Mouse (Mus musculus) heart, postnatal 25 days (tissue): ENCODE results near the gene Vpreb1. TPM values are rescaled to one million over a fixed set of nuclear protein-coding genes. Genes with fewer than 3 reads are reported as not detected.

Source experiments
- DNase-seq: peaks from one replicate; pipeline ENCODE4 v3.0.0; 2022; ENCODE audit warnings: low spot score
- intact Hi-C: fragments of 180-260 bp; cut with DNase I; formaldehyde crosslinking; loops from one replicate; pipeline ENCODE4 v1.15.1; 2025
- total RNA-seq, 2 experiments: library from RNA; stranded (reverse); gene quantifications; 2 replicates each; pipeline ENCODE4 v1.2.3; 2021

The Vpreb1 gene
- under 1 TPM in 1 of 2 experiments, not detected in 1; 0.34 TPM for total RNA-seq

DNA sequence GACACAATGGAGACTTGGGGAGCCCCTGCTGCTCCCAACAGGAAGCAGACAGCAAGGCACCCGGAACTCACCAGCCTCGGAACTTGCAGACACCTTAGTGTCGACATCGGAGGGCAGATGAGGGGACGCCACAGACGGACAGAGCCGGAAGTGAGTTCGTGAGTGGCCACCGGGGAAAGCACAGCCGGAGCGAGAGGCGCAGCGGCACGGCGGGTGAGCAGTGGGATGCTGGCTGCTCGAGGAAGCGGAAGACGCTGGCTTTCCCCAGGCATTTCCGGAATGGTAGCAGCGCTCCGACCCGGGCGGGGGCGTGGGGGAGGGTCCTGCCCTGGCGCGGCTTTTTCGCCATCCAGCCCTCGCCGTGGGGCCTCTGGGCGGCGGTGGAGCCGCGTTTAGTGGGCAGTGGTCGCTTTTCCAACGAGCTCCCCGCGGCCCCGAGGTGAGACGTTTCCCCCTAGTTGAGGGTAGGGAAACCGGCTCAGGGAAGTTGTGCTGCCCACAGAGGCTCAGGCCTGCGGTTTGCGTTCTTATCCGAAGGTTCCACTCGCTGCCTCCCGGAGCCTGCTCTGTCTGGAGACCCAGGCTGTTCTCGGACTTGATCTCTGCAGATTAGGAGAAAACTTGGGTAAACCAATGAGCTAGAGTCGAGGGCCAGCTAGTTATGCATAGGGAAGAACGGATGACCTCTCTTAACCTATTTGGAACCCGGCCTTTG is at the start of gene Vpreb1, which contains the start of gene Top3b:
Gene Vpreb1 (minus strand): TSS at position 227 of the 715 bp plus-strand sequence.
Gene Top3b (plus strand): TSS at position 120 of the 715 bp plus-strand sequence.
- peak; percentile 80 for DNase-seq
- intact Hi-C loops, result no loop called here

DNA sequence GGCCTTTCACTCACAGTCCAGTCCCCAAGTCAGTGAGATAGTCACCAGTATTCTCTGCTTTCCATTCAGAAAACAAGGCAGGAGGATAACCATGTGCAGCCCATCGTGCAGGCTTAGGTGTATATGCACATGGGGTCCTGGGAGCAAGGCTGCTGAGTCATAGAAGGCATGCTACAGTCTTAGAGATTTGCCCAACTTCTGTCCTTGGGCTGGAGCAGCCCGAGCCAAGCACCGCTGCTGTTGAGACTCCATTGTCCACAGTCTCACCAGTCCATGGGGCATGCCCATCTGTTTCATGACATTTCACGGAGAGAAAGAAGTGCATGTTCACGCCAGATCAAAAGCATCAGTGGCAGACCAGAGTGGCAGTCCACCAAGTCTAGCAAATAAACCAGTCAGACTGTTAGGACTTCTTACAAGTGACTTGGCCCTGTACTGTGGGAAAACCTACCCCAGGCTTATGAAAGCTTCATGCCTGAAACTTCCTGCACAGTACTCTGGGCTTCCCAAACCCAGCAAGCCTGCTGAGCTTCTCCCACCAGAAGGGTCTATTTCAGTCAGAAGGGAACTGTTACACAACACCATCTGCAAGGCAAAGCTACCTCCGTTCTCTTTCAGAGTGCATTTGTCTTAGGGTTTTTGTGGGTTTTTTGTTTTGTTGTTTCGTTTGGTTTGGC is 47.9 kb upstream of the Vpreb1 start:
- intact Hi-C loops, result no loop called here
- no peak for DNase-seq

DNA sequence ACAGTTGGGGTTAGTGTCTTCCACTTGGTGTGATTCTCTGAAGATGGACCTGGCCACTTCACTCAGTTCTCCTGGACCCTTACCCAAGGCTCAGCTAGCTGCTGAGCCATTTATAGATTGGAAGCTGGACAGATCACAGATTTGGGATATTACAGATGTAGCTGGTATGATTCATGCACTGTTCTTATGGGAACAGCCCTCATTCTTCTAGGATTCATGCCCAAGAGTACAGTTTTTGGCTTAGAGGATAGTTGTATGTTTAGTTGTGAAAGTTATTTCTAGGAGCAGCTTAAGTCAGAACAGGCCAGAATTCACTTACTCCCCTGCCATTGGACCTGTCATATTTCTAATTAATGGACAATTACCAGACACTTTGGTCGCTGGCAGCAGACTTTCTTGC is 42.8 kb upstream of the Vpreb1 start:
- DNase-seq, result no peak
- intact Hi-C loops, result no loop called here

DNA sequence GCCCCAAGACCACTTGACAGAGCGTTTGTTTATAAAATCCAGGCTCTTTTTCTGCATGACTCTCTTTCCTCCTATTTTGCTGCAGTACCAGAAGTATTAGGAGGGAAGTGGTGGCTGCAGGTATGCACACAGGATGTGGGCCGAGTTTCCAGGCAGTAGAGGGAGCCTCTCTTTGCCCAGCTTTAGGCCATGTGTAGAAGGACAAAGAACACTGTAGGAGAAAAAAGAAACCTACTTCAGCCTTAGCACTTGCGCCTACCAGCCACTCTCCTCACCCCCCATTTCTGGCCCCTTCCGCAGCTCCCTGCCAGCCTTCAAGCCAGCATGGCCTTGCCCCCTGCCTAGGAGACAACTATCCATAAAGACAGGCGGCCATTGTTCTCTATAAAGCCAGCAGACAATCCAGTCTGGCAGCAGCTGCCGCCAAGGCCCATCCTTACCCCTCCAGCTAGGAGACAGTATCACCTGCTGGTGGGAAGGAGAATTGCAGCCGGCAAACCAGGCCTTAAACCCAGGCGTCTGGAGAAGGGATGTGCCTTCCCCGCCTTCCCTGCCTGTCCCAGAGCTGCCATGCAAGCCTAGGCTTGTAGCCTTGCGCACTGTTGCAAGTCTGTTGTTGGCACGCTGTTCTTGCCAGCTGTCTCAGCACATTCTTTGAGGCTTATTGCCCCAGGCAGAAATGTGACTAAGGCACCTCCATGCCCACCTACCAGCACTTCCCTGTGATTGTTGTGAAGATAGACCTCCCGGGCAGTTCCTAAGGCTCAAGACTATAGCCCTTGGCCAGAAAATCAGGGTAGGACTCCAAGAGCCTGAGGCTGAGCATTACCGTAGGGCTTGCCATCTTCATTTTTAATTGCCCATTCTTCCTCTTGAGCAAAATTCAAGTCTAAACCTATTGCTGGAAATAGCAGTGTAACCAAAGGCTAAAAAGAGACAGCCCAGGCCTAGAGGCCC is 41.3 kb upstream of the Vpreb1 start:
- intact Hi-C loops, result loop anchor here (1.0 kb wide), 2 partner anchors 16 to 57 kb away; partner anchors contain the start of gene Ppm1f
- peak; percentile 69 for DNase-seq

DNA sequence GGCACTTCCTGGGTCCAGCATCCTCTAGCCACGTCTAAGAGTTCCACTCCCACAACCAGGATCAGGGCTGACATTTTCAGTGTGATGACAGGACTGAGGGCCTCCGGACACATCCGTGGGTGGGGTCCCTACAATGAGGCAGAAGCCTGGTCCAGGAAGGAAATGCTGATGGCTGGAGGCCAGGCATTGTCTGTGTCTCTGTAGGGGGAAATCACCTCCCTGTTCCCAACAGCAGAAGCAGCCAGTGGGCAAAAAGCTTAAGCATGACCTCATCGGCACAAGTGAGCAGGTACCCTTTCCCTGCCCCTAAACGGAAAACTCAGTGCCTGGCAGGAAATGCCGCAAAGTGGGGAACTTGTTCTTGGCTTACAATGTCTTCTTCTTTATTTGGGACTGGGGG is 37.2 kb upstream of the Vpreb1 start:
- intact Hi-C loops, result no loop called here
- peak; percentile 85 for DNase-seq

DNA sequence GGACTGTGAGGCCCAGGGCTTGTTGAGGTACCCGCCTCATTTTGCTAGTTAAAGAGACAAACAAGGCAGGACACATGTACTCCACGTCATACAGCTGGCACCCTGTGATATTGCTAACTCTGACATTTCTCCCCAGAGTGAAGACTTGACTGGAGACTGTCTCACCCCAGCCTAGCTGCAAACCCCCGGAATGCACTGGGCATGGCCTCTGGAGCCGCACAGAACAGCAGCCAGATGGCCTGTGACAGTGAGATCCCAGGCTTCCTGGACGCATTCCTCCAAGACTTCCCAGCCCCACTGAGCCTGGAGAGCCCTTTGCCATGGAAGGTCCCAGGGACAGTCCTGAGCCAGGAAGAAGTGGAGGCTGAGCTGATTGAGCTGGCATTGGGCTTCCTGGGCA is 32.5 kb upstream of the Vpreb1 start:
- intact Hi-C loops, result no loop called here
- no peak for DNase-seq

DNA sequence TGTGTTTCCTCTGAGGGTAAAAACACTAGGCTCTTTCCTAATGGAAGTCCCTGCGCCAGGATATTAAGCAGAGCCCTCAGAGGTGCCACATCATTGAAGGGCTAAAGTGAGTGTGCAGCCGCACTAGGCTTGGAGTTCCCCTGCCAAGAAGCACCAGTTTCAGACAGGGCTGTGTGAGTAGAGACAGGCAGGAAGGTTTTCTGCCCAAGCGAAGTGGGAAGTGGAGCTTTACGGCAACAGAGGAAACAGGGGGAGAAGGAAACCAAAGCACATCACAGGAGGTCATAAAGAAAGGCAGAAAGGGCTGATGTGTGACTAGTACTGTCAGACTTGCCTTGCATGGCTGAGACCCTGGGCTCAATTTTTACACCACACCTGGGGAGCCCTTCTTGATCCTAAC is 31.7 kb upstream of the Vpreb1 start:
- DNase-seq, result no peak
- intact Hi-C loops, result no loop called here

DNA sequence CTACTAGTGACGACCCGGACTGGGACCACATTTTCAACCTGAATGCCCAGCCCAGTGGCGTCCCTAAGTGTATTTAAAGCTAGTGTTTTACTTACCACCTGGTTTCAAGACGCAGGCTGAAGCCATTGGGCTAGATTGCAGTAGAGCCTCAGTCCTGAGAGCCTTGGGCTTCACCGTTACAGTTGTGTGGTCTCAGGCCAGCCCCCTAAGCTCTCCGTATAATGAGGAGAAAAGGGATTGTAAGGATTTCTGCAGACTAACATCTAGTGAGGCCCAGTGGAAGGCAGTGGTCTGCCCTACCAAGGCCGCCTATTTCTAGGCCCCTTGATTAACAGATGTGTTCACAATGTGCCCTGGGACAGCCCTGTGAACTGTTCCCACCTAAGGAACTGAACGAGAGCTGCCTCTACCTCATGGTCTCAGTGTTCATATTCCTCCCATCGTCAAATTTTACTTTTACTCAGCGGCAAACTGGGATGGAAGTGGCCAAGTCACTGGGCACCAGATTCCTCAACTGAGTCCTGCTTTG is 26.5 kb upstream of the Vpreb1 start:
- intact Hi-C loops, result loop anchor here (10.0 kb wide), 1 partner anchor 378 kb away; the partner anchor contains the start of gene Tmem191c
- DNase-seq, result no peak

DNA sequence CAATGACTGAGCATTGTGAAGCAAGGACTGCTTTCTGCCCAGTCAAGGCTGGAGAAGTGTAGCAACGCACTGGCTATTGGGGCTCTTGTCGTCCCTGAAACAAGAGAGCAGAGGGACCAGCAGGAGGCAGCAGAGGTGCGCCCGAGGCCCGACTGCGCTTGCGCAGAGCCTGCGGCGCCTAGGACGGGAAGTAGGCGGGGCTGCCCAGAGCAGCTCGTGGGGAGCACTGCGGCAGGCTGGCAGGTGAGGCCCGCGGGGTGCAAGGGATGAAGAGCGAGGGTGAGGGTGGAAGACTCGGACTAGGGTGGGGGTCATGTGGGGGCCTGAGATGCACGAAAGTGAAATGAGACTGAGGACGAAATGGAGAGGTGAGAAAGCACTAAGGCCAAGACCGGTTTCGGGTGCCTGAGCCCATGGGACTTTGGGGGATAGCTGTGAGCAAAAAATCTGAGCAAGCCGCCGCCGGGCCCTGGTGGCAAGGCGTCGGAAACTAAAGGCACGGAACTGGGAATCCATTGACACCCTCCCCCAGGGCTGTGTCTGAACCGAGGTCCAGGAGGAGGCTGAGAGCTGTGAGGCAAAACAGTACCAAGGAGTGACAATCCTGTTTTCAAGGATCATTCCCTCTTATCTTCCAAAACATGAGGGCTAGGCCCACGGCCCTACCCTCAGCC is 25.9 kb upstream of the Vpreb1 start, which contains the start of gene Ppm1f:
Gene Ppm1f (plus strand): TSS at position 88 of the 674 bp plus-strand sequence.
- intact Hi-C loops, result loop anchor here (1.0 to 10.0 kb wide), 2 partner anchors 15 to 378 kb away; partner anchors contain the start of gene Tmem191c
- peak; percentile 90 for DNase-seq

DNA sequence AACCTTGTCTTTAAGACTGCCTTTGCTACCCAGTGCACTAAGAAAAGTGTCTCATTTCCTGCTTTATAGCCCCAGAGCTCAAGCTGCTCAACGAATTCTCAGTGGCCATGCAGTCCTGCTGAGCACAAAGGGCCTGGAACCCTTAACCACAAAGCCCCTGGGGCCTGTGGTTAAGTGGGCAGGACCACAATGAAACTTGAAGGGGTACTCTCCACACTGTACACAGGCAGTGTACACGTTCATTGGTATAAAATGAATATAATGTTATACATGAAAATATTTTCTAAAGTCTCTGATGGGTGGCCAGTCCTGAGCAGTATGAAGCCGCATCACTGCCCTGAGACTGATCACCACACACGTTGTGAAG is 25.4 kb upstream of the Vpreb1 start:
- intact Hi-C loops, result loop anchor here (1.0 to 10.0 kb wide), 2 partner anchors 15 to 379 kb away; partner anchors contain the start of gene Tmem191c
- no peak for DNase-seq

DNA sequence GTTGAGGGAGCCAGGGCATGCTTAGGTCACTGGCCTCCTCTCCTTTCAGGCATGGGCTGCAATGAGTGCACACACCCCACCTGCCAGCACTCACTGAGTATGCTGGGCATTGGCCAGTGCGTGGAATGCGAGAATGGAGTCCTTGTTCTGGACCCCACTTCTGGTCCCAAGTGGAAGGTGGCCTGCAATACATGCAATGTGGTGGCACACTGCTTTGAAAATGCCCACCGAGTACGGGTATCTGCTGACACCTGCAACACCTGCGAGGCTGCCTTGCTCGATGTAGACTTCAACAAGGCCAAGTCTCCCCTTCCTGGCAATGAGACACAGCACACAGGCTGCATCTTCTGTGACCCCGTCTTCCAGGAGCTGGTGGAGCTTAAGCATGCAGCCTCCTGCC is 21.7 kb upstream of the Vpreb1 start:
- DNase-seq, result no peak
- intact Hi-C loops, result loop anchor here (10.0 kb wide), 1 partner anchor 382 kb away; the partner anchor contains the start of gene Tmem191c

DNA sequence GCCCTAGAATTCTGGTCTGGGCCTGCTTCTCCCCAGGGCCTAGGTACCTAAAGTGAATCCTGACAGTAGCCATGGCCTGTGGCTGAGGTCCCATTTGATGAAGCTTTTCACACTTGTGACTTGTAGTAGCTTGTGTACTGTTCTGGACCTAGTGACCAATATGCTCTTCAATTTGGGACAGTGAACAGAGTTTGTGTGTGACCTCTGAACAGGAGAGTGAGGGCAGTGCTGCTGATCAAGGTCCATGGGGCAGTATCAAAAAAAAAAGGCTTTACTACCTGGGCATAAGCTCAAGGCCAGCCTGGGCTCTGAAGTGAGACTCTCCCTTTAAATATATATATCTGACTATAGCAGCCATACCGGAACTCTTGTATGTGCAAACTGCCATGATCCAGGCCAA is 17.7 kb upstream of the Vpreb1 start:
- no peak for DNase-seq
- intact Hi-C loops, result no loop called here

DNA sequence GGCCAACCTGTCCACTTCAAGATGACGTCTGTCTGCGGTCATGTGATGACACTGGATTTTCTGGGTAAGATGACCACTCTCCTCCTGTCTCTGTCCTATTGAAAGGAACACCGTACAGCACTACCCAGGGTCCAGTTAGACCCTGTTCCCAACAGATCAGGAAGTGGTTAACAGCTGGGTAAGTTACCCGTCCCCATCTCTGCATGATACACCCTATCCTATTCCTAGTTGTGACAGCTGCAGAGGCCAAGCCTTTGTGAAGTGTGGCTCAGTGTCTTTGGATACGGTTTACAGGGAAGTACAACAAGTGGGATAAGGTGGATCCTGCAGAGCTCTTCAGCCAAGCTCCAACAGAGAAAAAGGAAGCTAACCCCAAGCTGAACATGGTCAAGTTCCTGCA is 8.4 kb upstream of the Vpreb1 start:
- DNase-seq, result no peak
- intact Hi-C loops, result no loop called here

DNA sequence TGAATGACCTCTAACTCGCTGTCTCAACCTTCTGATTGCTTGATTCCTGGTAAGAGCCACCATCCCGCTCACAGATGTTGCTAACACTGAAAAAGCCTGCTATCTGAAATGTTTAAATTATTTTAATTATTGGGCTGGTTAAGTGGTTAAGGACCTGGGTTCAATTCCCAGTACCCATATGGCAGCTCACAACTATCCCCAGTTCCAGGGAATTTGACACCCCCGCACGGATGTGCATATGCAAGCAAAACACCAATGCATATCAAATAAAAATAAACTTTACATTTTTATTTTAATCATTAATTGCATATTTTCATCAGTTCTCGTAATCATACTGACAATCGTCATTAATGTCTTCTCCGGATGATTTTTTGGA is 414 bp downstream of the Vpreb1 start:
- DNase-seq, result no peak
- intact Hi-C loops, result no loop called here

DNA sequence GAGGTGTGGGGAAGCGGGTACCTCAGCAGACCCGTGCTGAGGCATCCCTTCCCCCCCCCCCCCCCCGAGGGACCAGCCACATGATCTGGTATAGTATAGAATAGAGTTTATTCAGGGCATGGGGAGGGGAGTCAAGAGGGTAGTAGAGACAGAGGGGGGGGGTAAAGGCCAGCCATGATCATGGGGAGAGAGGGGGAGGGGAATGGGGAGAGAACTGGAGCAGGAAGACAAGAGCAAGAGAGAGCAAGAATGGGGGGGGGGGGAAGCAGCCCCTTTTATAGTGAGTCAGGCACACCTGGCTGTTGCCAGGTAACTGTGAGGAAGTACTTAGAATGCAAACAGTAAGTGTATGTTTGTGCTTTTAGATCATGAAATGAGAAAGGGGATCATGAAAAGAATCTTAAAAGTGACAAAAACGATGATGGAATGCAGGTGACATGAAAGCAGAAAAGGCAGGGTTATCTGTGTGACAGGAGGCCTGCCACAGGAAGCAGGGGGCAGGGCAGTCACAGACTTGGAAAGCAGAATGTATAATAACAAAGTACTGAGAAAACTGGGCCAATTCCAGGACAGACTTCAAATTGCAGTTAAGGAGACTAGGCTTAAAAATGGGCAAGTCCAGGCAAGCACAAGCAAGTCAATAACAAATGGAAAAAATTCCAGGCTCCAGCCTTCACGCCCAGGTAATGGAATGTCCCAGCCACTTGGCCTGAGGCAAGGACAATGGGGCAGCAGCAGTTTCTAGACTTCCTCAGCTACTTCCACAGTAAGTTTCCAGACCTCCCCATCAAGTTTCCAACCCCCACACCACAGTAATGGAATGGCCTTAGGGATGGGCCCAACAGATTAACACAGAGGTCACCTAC is 4.7 kb downstream of the Vpreb1 start:
- DNase-seq, result peak; percentile 7
- intact Hi-C loops, result no loop called here

DNA sequence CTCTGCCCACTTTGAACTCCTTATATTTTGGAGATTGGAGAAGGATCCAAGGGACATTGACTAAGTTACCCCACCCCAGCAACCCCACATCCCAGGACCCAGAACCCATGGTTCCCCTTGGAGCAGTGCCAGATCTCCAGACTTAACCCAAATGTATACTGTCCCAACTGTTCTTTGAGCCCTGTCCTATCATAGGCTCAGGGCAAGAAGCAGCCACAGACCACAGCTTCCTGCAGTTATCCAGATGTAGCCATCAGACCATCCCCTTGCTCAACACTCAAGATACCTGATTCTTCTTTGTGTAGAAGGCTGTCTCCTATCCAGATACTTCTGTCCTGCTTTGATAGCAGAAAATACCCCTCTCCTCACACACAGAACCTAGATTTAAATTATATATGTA is 5.4 kb downstream of the Vpreb1 start:
- DNase-seq, result no peak
- intact Hi-C loops, result no loop called here

DNA sequence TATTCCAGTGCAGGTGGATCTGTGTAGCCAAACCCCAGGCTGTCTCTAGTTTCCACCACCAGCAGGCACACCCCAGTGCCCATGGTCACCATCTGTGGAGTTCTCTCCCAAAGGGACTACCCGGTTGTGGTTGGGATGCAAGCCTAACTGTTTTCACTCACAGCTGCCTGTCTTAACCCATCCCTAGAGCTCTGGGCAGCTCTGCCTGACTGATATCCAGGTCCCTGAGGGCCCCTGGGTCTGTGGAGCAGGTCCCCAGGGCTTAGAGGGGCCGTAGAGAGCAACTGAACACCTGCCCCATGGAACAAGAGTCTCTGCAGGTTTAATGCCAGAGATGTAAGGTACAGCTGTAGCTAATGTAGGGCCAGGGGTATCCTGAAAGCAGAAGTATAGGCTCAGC is 6.7 kb downstream of the Vpreb1 start, which contains the start of gene Igll1:
Gene Igll1 (minus strand): TSS at position 8 of the 400 bp plus-strand sequence.
- intact Hi-C loops, result no loop called here
- no peak for DNase-seq

DNA sequence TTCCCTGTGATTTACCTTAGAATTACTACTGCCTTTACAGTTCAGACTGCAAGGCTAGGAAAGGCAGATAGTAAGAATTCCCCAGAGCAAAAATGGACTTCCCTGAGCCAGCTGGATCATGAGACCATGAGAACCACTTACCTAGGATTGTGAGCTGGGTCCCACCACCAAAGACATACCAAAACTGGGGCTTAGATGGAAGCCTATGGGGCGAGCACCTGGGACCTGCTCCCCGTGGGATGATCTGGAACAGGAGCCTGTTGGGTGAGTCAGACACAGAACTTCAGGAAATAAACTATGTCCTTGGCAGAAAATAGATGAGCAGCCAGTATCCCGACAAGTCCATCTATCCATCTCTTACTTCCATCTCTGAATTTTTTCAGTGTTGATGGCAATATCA is 8.4 kb downstream of the Vpreb1 start:
- no peak for DNase-seq
- intact Hi-C loops, result no loop called here
